11 mouse cellular contexts compared by ENCODE assay signal in the genomic region with DNA sequence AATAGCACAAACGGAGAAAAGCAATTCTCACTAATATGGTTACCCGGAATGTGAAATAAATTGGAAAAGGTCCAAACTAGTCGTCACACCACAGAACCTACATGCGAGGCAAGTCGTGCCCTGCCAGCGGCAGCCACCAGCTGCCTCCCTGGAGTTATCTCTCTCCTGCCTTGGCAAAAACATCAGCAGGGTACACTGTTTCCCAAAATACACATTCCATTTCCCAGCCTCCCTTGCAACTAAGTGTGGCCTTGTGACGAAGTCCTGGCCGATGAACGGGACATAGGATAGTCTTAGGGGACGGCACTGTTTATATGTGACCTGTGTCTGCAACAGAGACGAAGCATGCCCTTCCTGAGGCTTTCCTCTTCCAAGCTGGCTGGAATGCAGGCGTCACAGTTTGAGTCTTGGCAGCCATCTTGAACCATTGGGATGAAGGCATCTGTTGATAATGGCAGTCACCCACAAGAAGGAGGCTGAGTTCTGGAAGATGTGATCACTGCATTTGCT.
DNase-seq lines count a peak whose midpoint lies in the region; ATAC-seq and TF ChIP-seq lines count a peak whose summit lies in the region.
"Had no signal": no experiment of that assay in that cellular context is flagged by ENCODE, and none has a peak within 500 bp of the region (broad histone marks: within the 10 kb centered on the region; RNA-seq: fewer than 3 reads in every experiment).

No protein-coding gene starts in this region.

- TF ChIP-seq CTCF in testis, adult 2 months (IDR thresholded peaks at IDR 0.05; ENCODE audit: control insufficient read depth, insufficient read depth, insufficient replicate concordance, low read depth, low read length) = no peak
- no peak for TF ChIP-seq CTCF in forebrain, postnatal 0 days (IDR thresholded peaks at IDR 0.05; ENCODE audit: low read depth)

- no peak for DNase-seq in testis, postnatal 10 days (ENCODE audit: low spot score)
- peak; percentile 71 for DNase-seq in forebrain, postnatal 0 days
- DNase-seq in adrenal gland, adult 2 months = no peak
- no peak for DNase-seq in adrenal gland, adult 18-20 months (ENCODE audit: low spot score in 2 of 2)
- DNase-seq: spleen, adult 18-20 months had no signal

- ATAC-seq in forebrain, embryonic 15.5 days (replicated peaks) = no peak
- no peak for ATAC-seq in forebrain, embryonic 12.5 days (ENCODE audit: low FRiP score)
- peak; percentile 47 for ATAC-seq in forebrain, postnatal 0 days
- no peak for ATAC-seq in megakaryocyte, adult 5-6 weeks (ENCODE audit: poor library complexity, severe bottlenecking)
- ATAC-seq: inflammation-experienced regulatory T-cells, adult 6 months had no signal

- no peak overlapping the region for H3K4me2 ChIP-seq in forebrain, embryonic 15.5 days (replicated peaks)
- H3K4me2 ChIP-seq in forebrain, embryonic 12.5 days = no peak overlapping the region
- H3K4me2 ChIP-seq in forebrain, postnatal 0 days (ENCODE audit: low read depth) = 0 out of 2 replicates have a peak overlapping the region, but pooled peaks have one; percentile 5
- H3K4me2 ChIP-seq: lung, embryonic 15.5 days had no signal

- no peak overlapping the region for H3K4me3 ChIP-seq in forebrain, embryonic 15.5 days
- H3K4me3 ChIP-seq in forebrain, embryonic 12.5 days (replicated peaks) = no peak overlapping the region
- peak overlapping the region; percentile 27 for H3K4me3 ChIP-seq in testis, adult 2 months (ENCODE audit: control insufficient read depth, low read depth, low read length)
- no peak overlapping the region for H3K4me3 ChIP-seq in forebrain, postnatal 0 days (ENCODE audit: low read depth, low read length)
- H3K4me3 ChIP-seq: lung, embryonic 15.5 days had no signal

- no peaks in the 10 kb centered on the region for H3K9me3 ChIP-seq in forebrain, embryonic 15.5 days
- peaks cover 4% of the 10 kb centered on the region; the same call in 1 of the 2 replicates for H3K9me3 ChIP-seq in forebrain, embryonic 12.5 days
- H3K9me3 ChIP-seq in forebrain, postnatal 0 days (ENCODE audit: low read length) = no peaks in the 10 kb centered on the region
- H3K9me3 ChIP-seq: lung, embryonic 15.5 days had no signal

- H3K36me3 ChIP-seq in forebrain, embryonic 15.5 days = no peaks in the 10 kb centered on the region
- H3K36me3 ChIP-seq in forebrain, embryonic 12.5 days (replicated peaks) = no peaks in the 10 kb centered on the region
- H3K36me3 ChIP-seq in testis, adult 2 months (ENCODE audit: control insufficient read depth, insufficient read depth, low read length) = no peaks in the 10 kb centered on the region
- no peaks in the 10 kb centered on the region for H3K36me3 ChIP-seq in forebrain, postnatal 0 days (ENCODE audit: insufficient read depth)
- H3K36me3 ChIP-seq: lung, embryonic 15.5 days had no signal

- no peak overlapping the region for H3K9ac ChIP-seq in forebrain, embryonic 15.5 days (replicated peaks)
- H3K9ac ChIP-seq in forebrain, embryonic 12.5 days = no peak overlapping the region
- H3K9ac ChIP-seq in forebrain, postnatal 0 days = no peak overlapping the region
- H3K9ac ChIP-seq: lung, embryonic 15.5 days had no signal

- H3K27me3 ChIP-seq in forebrain, embryonic 15.5 days = no peaks in the 10 kb centered on the region
- H3K27me3 ChIP-seq in forebrain, embryonic 12.5 days = no peaks in the 10 kb centered on the region
- no peaks in the 10 kb centered on the region for H3K27me3 ChIP-seq in testis, adult 2 months (ENCODE audit: control insufficient read depth, insufficient read depth, low read length)
- H3K27me3 ChIP-seq in forebrain, postnatal 0 days (ENCODE audit: insufficient read depth, low read length) = no peaks in the 10 kb centered on the region

- peak overlapping the region; percentile 80 for H3K27ac ChIP-seq in forebrain, embryonic 15.5 days (replicated peaks)
- H3K27ac ChIP-seq in forebrain, embryonic 12.5 days = no peak overlapping the region
- no peak overlapping the region for H3K27ac ChIP-seq in testis, adult 2 months (ENCODE audit: control insufficient read depth, insufficient read depth, low read depth, low read length)
- H3K27ac ChIP-seq in forebrain, postnatal 0 days (ENCODE audit: low read depth, low read length) = peak overlapping the region; percentile 45; the same call in 1 of the 2 replicates
- H3K27ac ChIP-seq: lung, embryonic 15.5 days had no signal

- no peak for TF ChIP-seq POLR2A in testis, adult 2 months (IDR thresholded peaks at IDR 0.05; ENCODE audit: control insufficient read depth, low read depth, low read length)

- WGBS in forebrain, embryonic 15.5 days = 75% methylated on average over 12 of the region's 12 CpGs
- WGBS in forebrain, embryonic 12.5 days = 90% methylated on average over 12 of the region's 12 CpGs
- 56% methylated on average over 12 of the region's 12 CpGs for WGBS in forebrain, postnatal 0 days

- peaks cover 32% of the 10 kb centered on the region for H3K4me1 ChIP-seq in forebrain, embryonic 15.5 days
- H3K4me1 ChIP-seq in forebrain, embryonic 12.5 days = peaks cover 11% of the 10 kb centered on the region
- peaks cover 15% of the 10 kb centered on the region for H3K4me1 ChIP-seq in testis, adult 2 months (ENCODE audit: control insufficient read depth, insufficient read depth, low read length)
- H3K4me1 ChIP-seq in forebrain, postnatal 0 days (ENCODE audit: insufficient read depth) = peaks cover 9% of the 10 kb centered on the region

Comparison
In these comparisons a context has a peak if more than half of its experiments do, and no peak if none do; other contexts are left out.
1. H3K27ac ChIP-seq: peak in forebrain, embryonic 15.5 days (single experiment) and forebrain, postnatal 0 days (single experiment); none in forebrain, embryonic 12.5 days (single experiment) and testis, adult 2 months (single experiment).